Mouse (Mus musculus): ENCODE data around the gene Tyms. TPM values are rescaled to one million over a fixed set of nuclear protein-coding genes. Genes with fewer than 3 reads are reported as not detected.

Gene Tyms
- polyA plus RNA-seq, 1 experiment from 2014 or later: 137 TPM

DNA sequence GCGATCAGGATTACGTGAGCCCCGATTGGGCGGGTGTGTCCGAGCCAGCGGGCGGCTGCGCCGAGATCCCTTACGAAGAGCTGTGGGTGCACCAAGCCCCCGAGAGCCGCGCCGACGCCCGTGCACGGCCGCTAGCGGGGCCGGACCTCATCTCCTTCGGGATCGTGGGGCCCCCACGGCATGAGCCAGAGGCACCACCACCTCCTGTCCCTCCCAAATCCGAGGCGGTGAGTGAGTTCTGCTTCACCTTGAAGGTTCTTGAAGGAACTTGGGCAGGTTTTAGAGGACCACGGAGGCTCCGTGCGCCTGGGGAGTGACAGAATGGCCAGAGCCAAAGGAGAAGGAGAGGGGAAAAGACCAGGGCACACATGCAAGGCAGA lies 41.3 kb upstream of the Tyms start:
- ATAC-seq (replicated peaks; ENCODE audit: low FRiP score, low read depth) (no peak), DNase-seq (ENCODE audit: low spot score) (no peak)
- WGBS: under 1% methylated on average over 28 of the region's 28 CpGs
- H3K4me2 ChIP-seq (ENCODE audit: low read length): peak overlapping the region; percentile 92
- H3K4me3 ChIP-seq (replicated peaks; ENCODE audit: low read depth, low read length): peak overlapping the region; percentile 55
- peaks cover 14% of the 10 kb centered on the region for H3K4me1 ChIP-seq (replicated peaks; ENCODE audit: insufficient read depth, low read length)
- no peak overlapping the region for H3K27ac ChIP-seq
- H3K27me3 ChIP-seq (ENCODE audit: insufficient read depth, low read length): peaks cover 7% of the 10 kb centered on the region; the same call in 1 of the 2 replicates
- peak overlapping the region; percentile 50 for H3K9ac ChIP-seq (ENCODE audit: low read depth, low read length)
- H3K36me3 ChIP-seq (ENCODE audit: insufficient read depth, low read length): peaks cover 10% of the 10 kb centered on the region; the same call in 1 of the 2 replicates
- no peaks in the 10 kb centered on the region for H3K9me3 ChIP-seq (replicated peaks; ENCODE audit: low read length)
- TF ChIP-seq CTCF (IDR thresholded peaks at IDR 0.05; ENCODE audit: low read depth): no peak

DNA sequence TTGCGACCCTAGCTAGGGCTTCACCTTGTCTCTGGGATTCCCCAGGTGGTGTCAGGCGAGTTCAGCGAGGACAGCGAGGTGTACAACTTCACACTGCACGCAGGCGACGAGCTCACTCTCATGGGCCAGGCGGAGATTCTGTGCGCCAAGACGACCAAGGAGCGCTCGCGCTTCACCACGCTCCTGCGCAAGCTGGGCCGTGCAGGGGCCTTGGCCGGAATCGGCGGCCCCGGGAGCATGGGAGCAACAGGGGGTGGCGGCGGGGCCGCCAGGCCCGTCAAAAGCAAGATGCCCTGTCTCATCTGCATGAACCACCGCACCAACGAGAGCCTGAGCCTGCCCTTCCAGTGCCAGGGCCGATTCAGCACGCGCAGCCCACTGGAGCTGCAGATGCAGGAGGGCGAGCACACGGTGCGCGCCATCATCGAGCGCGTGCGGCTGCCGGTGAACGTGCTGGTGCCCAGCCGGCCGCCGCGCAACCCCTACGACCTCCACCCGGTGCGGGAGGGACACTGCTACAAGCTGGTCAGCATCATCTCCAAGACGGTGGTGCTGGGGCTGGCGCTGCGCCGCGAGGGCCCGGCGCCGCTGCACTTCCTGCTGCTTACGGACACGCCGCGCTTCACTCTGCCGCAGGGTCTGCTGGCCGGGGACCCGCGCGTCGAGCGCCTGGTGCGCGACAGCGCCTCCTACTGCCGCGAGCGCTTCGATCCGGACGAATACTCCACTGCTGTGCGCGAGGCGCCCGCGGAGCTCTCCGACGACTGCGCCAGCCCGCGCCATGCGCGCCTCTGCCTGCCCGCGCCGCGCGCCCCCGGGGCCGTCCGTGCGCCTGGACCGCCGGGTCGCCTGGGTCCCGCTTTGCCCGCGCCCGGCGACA lies 40.7 kb upstream of the Tyms start:
- 1% methylated on average over 92 of the region's 103 CpGs for WGBS
- peak; percentile 67 for ATAC-seq (replicated peaks; ENCODE audit: low FRiP score, low read depth)
- TF ChIP-seq CTCF (IDR thresholded peaks at IDR 0.05; ENCODE audit: low read depth): peak; percentile 68

DNA sequence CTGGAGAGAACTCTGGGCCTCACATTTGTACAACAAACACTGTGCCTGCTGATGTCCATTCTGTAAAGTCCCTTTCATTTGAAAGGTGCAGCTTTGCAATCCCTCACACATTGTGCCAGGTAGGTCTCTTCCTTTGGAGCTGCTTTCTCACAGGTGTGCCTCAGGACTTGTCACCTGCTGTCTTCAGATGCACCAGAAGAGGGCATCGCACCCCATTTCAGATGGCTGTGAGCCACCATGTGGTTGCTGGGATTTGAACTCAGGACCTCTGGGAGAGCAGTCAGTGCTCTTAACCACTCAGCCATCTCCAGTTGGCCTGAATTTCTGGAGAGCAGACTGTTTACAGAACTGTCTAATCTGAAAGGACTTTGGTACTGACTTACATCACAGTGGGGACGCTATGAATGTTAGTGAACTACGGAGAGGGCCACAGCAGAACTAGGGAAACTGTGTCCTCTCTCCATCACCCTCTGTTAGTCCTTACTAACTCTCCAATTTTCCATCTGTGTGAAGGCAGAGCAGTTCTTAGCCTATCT lies 39.2 kb upstream of the Tyms start:
- Histone ChIP-seq H3K9ac (ENCODE audit: low read depth, low read length) (no peak overlapping the region), H3K4me3 (replicated peaks; ENCODE audit: low read depth, low read length) (no peak overlapping the region), H3K36me3 (ENCODE audit: insufficient read depth, low read length) (no peaks in the 10 kb centered on the region; the same call in 1 of the 2 replicates), H3K4me1 (replicated peaks; ENCODE audit: insufficient read depth, low read length) (peaks cover 14% of the 10 kb centered on the region), H3K27ac (no peak overlapping the region), H3K27me3 (ENCODE audit: insufficient read depth, low read length) (peaks cover 7% of the 10 kb centered on the region; the same call in 1 of the 2 replicates), H3K4me2 (ENCODE audit: low read length) (no peak overlapping the region), H3K9me3 (replicated peaks; ENCODE audit: low read length) (no peaks in the 10 kb centered on the region)
- DNase-seq (ENCODE audit: low spot score) (no peak), ATAC-seq (replicated peaks; ENCODE audit: low FRiP score, low read depth) (no peak)
- WGBS: 88% methylated on average over 3 of the region's 3 CpGs
- TF ChIP-seq CTCF (IDR thresholded peaks at IDR 0.05; ENCODE audit: low read depth): peak; percentile 39; the same call in 1 of the 2 replicates

More for the DNA sequence above, 40.7 kb upstream of the Tyms start:
- Histone ChIP-seq H3K27me3 (ENCODE audit: insufficient read depth, low read length) (peaks cover 7% of the 10 kb centered on the region; the same call in 1 of the 2 replicates), H3K9ac (ENCODE audit: low read depth, low read length) (peak overlapping the region; percentile 50), H3K4me2 (ENCODE audit: low read length) (peak overlapping the region; percentile 92), H3K36me3 (ENCODE audit: insufficient read depth, low read length) (peaks cover 4% of the 10 kb centered on the region; the same call in 1 of the 2 replicates), H3K4me3 (replicated peaks; ENCODE audit: low read depth, low read length) (peak overlapping the region; percentile 55), H3K4me1 (replicated peaks; ENCODE audit: insufficient read depth, low read length) (peaks cover 14% of the 10 kb centered on the region), H3K9me3 (replicated peaks; ENCODE audit: low read length) (no peaks in the 10 kb centered on the region), H3K27ac (no peak overlapping the region)
- peak; percentile 88 for DNase-seq (ENCODE audit: low spot score)

DNA sequence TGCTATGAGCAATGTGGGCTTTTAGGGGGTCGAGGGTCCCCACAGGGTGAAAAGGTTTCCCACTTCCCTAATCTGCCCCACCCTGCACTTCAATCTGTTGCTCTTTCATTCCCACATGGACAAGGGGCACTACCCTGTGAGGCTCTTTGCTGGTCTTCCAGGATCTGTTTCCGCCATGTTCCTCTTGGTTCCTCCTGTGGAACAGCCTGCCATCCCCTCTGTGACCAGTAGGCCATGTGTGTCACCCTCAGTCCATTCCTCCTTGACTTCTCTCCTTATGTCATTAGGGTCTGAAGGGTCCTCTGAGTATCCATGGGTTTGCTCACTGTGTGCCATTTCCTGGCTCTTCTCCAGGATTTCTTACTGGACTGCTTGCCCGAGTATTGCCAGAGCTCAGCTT lies 38.4 kb upstream of the Tyms start:
- no peak overlapping the region for H3K27ac ChIP-seq
- ATAC-seq (replicated peaks; ENCODE audit: low FRiP score, low read depth): no peak
- peaks cover 7% of the 10 kb centered on the region; the same call in 1 of the 2 replicates for H3K27me3 ChIP-seq (ENCODE audit: insufficient read depth, low read length)
- no peak overlapping the region for H3K9ac ChIP-seq (ENCODE audit: low read depth, low read length)
- no peak for DNase-seq (ENCODE audit: low spot score)
- no peak overlapping the region for H3K4me3 ChIP-seq (replicated peaks; ENCODE audit: low read depth, low read length)
- WGBS: 71% methylated on average over 3 of the region's 3 CpGs
- H3K9me3 ChIP-seq (replicated peaks; ENCODE audit: low read length): no peaks in the 10 kb centered on the region
- peak overlapping the region; percentile 51; the same call in 1 of the 2 replicates for H3K4me2 ChIP-seq (ENCODE audit: low read length)
- no peak for TF ChIP-seq CTCF (IDR thresholded peaks at IDR 0.05; ENCODE audit: low read depth)
- no peaks in the 10 kb centered on the region for H3K36me3 ChIP-seq (ENCODE audit: insufficient read depth, low read length)
- peaks cover 20% of the 10 kb centered on the region for H3K4me1 ChIP-seq (replicated peaks; ENCODE audit: insufficient read depth, low read length)

DNA sequence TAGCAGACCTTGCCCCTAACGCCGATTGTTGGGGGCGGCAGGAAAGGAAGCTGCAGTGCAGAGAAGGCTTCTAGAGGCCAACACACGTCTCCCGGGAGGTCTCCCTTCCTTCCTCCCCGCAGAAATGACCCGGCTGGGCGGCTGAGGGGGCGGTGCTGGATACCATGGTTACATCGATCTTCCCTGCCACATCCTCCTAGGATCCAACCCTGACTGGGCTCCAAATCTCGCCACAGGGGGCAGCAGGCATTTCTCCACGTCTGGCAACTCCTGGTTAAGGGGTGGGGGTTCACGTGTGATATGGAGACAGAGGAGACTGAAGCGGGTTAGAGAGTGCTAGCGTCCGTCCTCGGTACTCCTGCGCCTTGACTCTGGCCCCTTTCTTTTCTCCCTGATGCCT lies 37.7 kb upstream of the Tyms start:
- H3K4me3 ChIP-seq (replicated peaks; ENCODE audit: low read depth, low read length): peak overlapping the region; percentile 6; the same call in 1 of the 2 replicates
- H3K4me1 ChIP-seq (replicated peaks; ENCODE audit: insufficient read depth, low read length): peaks cover 20% of the 10 kb centered on the region
- H3K9me3 ChIP-seq (replicated peaks; ENCODE audit: low read length): no peaks in the 10 kb centered on the region
- ATAC-seq (replicated peaks; ENCODE audit: low FRiP score, low read depth) (0 out of 2 replicates have a peak, but pooled peaks have one; percentile 18), DNase-seq (ENCODE audit: low spot score) (peak; percentile 73)
- peaks cover 12% of the 10 kb centered on the region; the same call in 1 of the 2 replicates for H3K27me3 ChIP-seq (ENCODE audit: insufficient read depth, low read length)
- H3K9ac ChIP-seq (ENCODE audit: low read depth, low read length): no peak overlapping the region; the same call in 1 of the 2 replicates
- H3K27ac ChIP-seq: no peak overlapping the region
- no peaks in the 10 kb centered on the region for H3K36me3 ChIP-seq (ENCODE audit: insufficient read depth, low read length)
- WGBS: 2% methylated on average over 18 of the region's 18 CpGs
- TF ChIP-seq CTCF (IDR thresholded peaks at IDR 0.05; ENCODE audit: low read depth): peak; percentile 64
- peak overlapping the region; percentile 51 for H3K4me2 ChIP-seq (ENCODE audit: low read length)

- peaks cover 18% of the 10 kb centered on the region; the same call in 1 of the 2 replicates for H3K27me3 ChIP-seq (ENCODE audit: insufficient read depth, low read length)
- DNase-seq (ENCODE audit: low spot score): no peak
- no peaks in the 10 kb centered on the region for H3K36me3 ChIP-seq (ENCODE audit: insufficient read depth, low read length)
- no peak for TF ChIP-seq CTCF (IDR thresholded peaks at IDR 0.05; ENCODE audit: low read depth)
- 10% methylated on average over 22 of the region's 22 CpGs for WGBS
- 0 out of 2 replicates have a peak overlapping the region, but pooled peaks have one; percentile 6 for H3K4me3 ChIP-seq (replicated peaks; ENCODE audit: low read depth, low read length)
- H3K4me1 ChIP-seq (replicated peaks; ENCODE audit: insufficient read depth, low read length): peaks cover 25% of the 10 kb centered on the region
- peak overlapping the region; percentile 51 for H3K4me2 ChIP-seq (ENCODE audit: low read length)
- ATAC-seq (replicated peaks; ENCODE audit: low FRiP score, low read depth): 0 out of 2 replicates have a peak, but pooled peaks have one; percentile 4
- H3K27ac ChIP-seq: no peak overlapping the region
- no peak overlapping the region; the same call in 1 of the 2 replicates for H3K9ac ChIP-seq (ENCODE audit: low read depth, low read length)
- H3K9me3 ChIP-seq (replicated peaks; ENCODE audit: low read length): no peaks in the 10 kb centered on the region
These were observed 37.1 kb upstream of the Tyms start for GRCm38 (mm10) chr5:30110371-30111060.
